Mouse (Mus musculus): ENCODE data around the gene Gm28710.

GRCm38 (mm10) chr5:16802726-16803125 is 11.1 kb downstream of the Gm28710 start:
- TF ChIP-seq POLR2A (IDR thresholded peaks at IDR 0.05; ENCODE audit: insufficient read length, low read depth) = no peak
- TF ChIP-seq MYOD1 (IDR thresholded peaks at IDR 0.05; ENCODE audit: control insufficient read depth in 1 of 3, insufficient read length in 2 of 3, low read depth in 2 of 3) = no peak
- TF ChIP-seq POLR2AphosphoS2 (IDR thresholded peaks at IDR 0.05; ENCODE audit: insufficient read length, low read depth) = no peak
- TF ChIP-seq TCF12 (IDR thresholded peaks at IDR 0.05; ENCODE audit: insufficient read depth, poor library complexity, severe bottlenecking) = no peak
- no peak for TF ChIP-seq REST (IDR thresholded peaks at IDR 0.05; ENCODE audit: insufficient read depth, insufficient read length)
- TF ChIP-seq CEBPB (IDR thresholded peaks at IDR 0.05; ENCODE audit: insufficient read depth, poor library complexity, severe bottlenecking) = no peak
- TF ChIP-seq MYOG (IDR thresholded peaks at IDR 0.05; ENCODE audit: control insufficient read depth in 1 of 3, insufficient read depth in 1 of 3, insufficient read length in 2 of 3, low read depth in 2 of 3) = no peak
- no peak for TF ChIP-seq USF1 (IDR thresholded peaks at IDR 0.05; ENCODE audit: low read depth)

Data from myocyte (in vitro differentiated cells).